Mouse (Mus musculus) cerebellum, adult 2 months (tissue): ENCODE results near the gene Nf1.

Experiments used
- CTCF ChIP-seq: fragments of 200-500 bp; IDR thresholded peaks from 2 replicates; pipeline ENCODE4 v1.5.1; 2011; ENCODE audit warnings: low read depth, mild to moderate bottlenecking, control low read depth, low read length, moderate library complexity, borderline replicate concordance; ENCODE audit not compliant: insufficient read depth
- POLR2A ChIP-seq: fragments of 200-500 bp; IDR thresholded peaks from 2 replicates; pipeline ENCODE4 v1.6.1; 2011; ENCODE audit warnings: low read length, control low read depth, borderline replicate concordance; ENCODE audit not compliant: insufficient read depth

GRCm38 (mm10) chr11:79435252-79435651, 95.8 kb downstream of the Nf1 start:
- TF ChIP-seq POLR2A (no peak), CTCF (no peak)
